Comparison of ENCODE assay signal across 8 mouse cellular contexts in the genomic region with DNA sequence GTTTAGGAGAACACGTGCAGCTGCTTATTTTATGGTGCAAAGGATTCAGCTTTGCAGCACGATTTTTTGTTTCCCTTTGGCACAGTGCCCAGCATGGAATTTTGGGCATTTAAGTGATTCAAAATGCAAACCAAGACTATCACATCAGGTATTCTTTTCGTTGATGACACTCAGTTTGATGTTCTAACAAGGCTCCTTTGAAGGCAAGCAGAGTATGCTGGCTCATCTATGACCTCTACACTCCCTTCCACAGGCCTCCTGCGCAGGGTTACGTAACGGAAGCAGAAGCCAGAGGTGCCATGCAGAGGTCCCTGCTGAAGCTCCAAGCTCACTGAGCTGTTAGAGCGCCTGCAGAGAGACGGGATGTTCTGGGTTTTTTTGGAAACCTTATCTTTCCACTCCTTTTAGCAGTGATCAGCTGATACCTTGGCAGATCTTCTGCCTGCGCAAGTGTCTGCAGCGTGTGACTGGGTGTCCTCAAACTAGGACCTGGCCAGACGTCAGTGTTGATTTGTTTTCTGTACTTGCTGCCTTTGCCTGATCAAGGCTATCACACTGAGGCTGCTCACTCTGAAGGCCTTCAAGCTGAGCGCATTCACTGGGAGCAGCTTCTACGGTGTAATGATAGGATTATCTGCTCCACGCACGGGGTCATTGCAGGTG. TPM values are rescaled to one million over a fixed set of nuclear protein-coding genes. Genes with fewer than 3 reads are reported as not detected.
DNase-seq lines count a peak whose midpoint lies in the region; ATAC-seq lines count a peak whose summit lies in the region.

No protein-coding gene starts in this region.

- H3K27me3 ChIP-seq in kidney, embryonic 15.5 days, result no peaks in the 10 kb centered on the region
- H3K27me3 ChIP-seq in forebrain, embryonic 16.5 days (replicated peaks; ENCODE audit: control insufficient read depth, insufficient read depth, low read length), result no peaks in the 10 kb centered on the region

- DNase-seq in kidney, adult 18-20 months, result peak; percentile 15
- peak; percentile 66 for DNase-seq in adrenal gland, adult 2 months
- DNase-seq in kidney, postnatal 14 days, result peak; percentile 11
- DNase-seq in embryo, embryonic 10 days (ENCODE audit: low spot score), result no peak

- WGBS in kidney, embryonic 15.5 days, result 78% methylated on average over 15 of the region's 15 CpGs
- WGBS in forebrain, embryonic 16.5 days, result 59% methylated on average over 15 of the region's 15 CpGs

- no peak overlapping the region for H3K4me2 ChIP-seq in kidney, embryonic 15.5 days
- no peak overlapping the region for H3K4me2 ChIP-seq in forebrain, embryonic 16.5 days (ENCODE audit: low read length)

- no peak overlapping the region for H3K27ac ChIP-seq in kidney, embryonic 15.5 days
- peak overlapping the region; percentile 47 for H3K27ac ChIP-seq in forebrain, embryonic 16.5 days (ENCODE audit: low read length)

- no peak overlapping the region for H3K4me3 ChIP-seq in kidney, embryonic 15.5 days (replicated peaks)
- H3K4me3 ChIP-seq in forebrain, embryonic 16.5 days (replicated peaks; ENCODE audit: low read length), result no peak overlapping the region

- H3K36me3 ChIP-seq in kidney, embryonic 15.5 days, result peaks cover 7% of the 10 kb centered on the region
- no peaks in the 10 kb centered on the region for H3K36me3 ChIP-seq in forebrain, embryonic 16.5 days (ENCODE audit: control insufficient read depth, insufficient read depth)

- no peak overlapping the region for H3K9ac ChIP-seq in kidney, embryonic 15.5 days
- no peak overlapping the region for H3K9ac ChIP-seq in forebrain, embryonic 16.5 days (replicated peaks; ENCODE audit: low read depth, low read length)

- ATAC-seq in kidney, embryonic 15.5 days (replicated peaks; ENCODE audit: low FRiP score), result no peak
- ATAC-seq in forebrain, embryonic 16.5 days, result no peak
- peak; percentile 90 for ATAC-seq in megakaryocyte-erythroid progenitor cell, adult 5-6 weeks (replicated peaks; ENCODE audit: low FRiP score, low TSS enrichment, poor library complexity, severe bottlenecking)
- no peak for ATAC-seq in inflammation-experienced regulatory T-cells, adult 6 months

- peaks cover 7% of the 10 kb centered on the region; the same call in 1 of the 2 replicates for H3K4me1 ChIP-seq in kidney, embryonic 15.5 days
- H3K4me1 ChIP-seq in forebrain, embryonic 16.5 days (replicated peaks; ENCODE audit: control insufficient read depth, insufficient read depth, low read length), result peaks cover 16% of the 10 kb centered on the region

- no peaks in the 10 kb centered on the region for H3K9me3 ChIP-seq in kidney, embryonic 15.5 days (replicated peaks)
- no peaks in the 10 kb centered on the region for H3K9me3 ChIP-seq in forebrain, embryonic 16.5 days (ENCODE audit: control insufficient read depth, low read length)

RNA-seq across cellular contexts. Expression of gene Shld1, which starts 3.0 kb away (rescaled TPM):
- polyA plus RNA-seq in kidney, embryonic 15.5 days (2015; fragmentation: Nextera tagmentation; extraction: Ambion mirVana), result 15.2 and 16.2 TPM in 2 replicates
- 1 to 10 TPM; 6.6 to 8.0 TPM for total RNA-seq in adrenal gland, adult 2 months (2021)
- polyA plus RNA-seq in adrenal gland, adult 2 months (2012; rRNA removed), result 10.1 and 10.3 TPM in 2 replicates
- 21.6 and 22.0 TPM in 2 replicates for polyA plus RNA-seq in forebrain, embryonic 16.5 days (2015; fragmentation: Nextera tagmentation; extraction: Ambion mirVana)
- 1.5 and 6.1 TPM in 2 replicates for total RNA-seq in megakaryocyte-erythroid progenitor cell, adult 5-6 weeks (2014; fragmentation: Nextera tagmentation)
- 5.2 and 6.2 TPM in 2 replicates for total RNA-seq in megakaryocyte-erythroid progenitor cell, adult 5-6 weeks (2017)
- 10 to 100 TPM; 14.9 to 43.3 (median 35.0) TPM for polyA plus RNA-seq in inflammation-experienced regulatory T-cells, adult 6 months (2017; shearing (Covaris generic))
